Mouse (Mus musculus): ENCODE data around the gene Psmd1.

DNA sequence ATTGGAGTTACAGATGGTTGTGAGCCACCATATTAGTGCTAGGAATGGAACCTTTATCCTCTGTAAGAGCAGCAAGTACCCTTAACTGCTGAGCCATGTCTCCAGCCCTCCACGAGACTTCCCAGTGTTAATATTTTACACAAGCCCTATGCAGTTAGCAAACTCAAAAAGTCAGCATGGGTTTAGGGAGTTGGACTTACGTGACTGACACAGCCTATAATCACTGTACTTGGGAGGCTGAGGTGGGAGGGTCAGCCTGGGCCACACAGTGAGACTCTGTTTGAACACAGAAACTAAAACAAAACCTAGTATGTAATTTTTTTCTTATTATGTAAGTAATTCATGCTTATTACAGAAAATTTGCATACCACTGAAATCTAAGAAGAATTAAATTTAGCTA, 124.1 kb downstream of the Psmd1 start:
- TF ChIP-seq POLR2A (IDR thresholded peaks at IDR 0.05; ENCODE audit: extremely low read depth, insufficient read depth, low read length) (no peak), CTCF (IDR thresholded peaks at IDR 0.05; ENCODE audit: extremely low read depth, insufficient read depth, low read length) (no peak)
